Mouse (Mus musculus) kidney, adult 2 months (tissue): ENCODE results near the gene D10Jhu81e.

Experiments
- CTCF ChIP-seq: fragments of 200-500 bp; conservative IDR thresholded peaks from 2 replicates; pipeline ENCODE4 v1.5.1; 2011; ENCODE audit warnings: low read depth, mild to moderate bottlenecking, control low read depth, low read length, moderate library complexity, mixed read lengths; ENCODE audit not compliant: insufficient read depth, insufficient read length
- POLR2A ChIP-seq: fragments of 200-500 bp; IDR thresholded peaks from one replicate; pipeline ENCODE4 v1.6.1; 2011; ENCODE audit warnings: low read depth, low read length, control low read depth

DNA sequence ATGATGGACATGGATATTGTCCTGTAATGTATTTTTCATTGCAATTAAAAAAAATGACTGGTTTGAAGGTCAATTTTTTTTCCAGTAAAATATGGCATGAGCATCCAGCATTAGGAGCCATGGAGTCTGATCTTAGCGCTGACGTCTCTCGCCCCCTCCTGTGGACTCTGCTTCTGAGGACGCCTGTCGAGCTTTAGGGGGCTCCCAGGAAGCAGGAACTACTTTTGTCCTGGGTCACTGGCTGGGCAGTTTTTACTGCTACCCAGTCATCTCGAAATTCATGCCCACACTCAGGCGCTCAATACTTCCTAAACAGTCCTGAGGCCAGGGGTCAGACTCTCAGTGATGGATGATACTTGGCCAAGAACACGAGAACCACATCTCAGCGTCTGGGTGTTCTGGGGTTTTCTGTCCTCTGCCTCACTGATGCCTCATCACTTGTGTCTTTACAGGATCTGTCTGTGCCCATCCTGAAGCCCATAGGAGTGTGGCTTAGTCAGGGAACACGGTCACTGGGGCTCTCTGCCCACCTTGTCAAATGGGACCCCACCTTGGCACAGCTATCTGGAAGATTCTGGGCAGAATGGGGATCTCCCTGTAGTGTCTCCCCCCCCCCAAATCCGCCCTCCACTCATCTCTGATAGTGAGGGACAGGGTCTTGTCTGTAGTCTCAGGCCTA is 29.9 kb downstream of the D10Jhu81e start:
- TF ChIP-seq CTCF (no peak), POLR2A (no peak)
